Mouse (Mus musculus) heart, postnatal 4 days (tissue): ENCODE results near the gene Hs3st5. TPM values are rescaled to one million over a fixed set of nuclear protein-coding genes. Genes with fewer than 3 reads are reported as not detected.

Experiments used
- DNase-seq: peaks from one replicate; pipeline ENCODE4 v3.0.0; 2021
- total RNA-seq, 2 experiments: library from RNA; stranded (reverse); gene quantifications; 2 replicates each; pipeline ENCODE4 v1.2.3; 2021

The Hs3st5 gene
- total RNA-seq, 2 experiments from 2014 or later = 0.77 to 1.0 TPM

- DNase-seq = no peak
These were observed 298.7 kb downstream of the Hs3st5 start for GRCm38 (mm10) chr10:36805265-36805664.

GRCm38 (mm10) chr10:36805788-36806187 lies 299.2 kb downstream of the Hs3st5 start:
- DNase-seq = no peak

GRCm38 (mm10) chr10:36807007-36807406 lies 300.4 kb downstream of the Hs3st5 start:
- no peak for DNase-seq

- no peak for DNase-seq
These were observed 312.3 kb downstream of the Hs3st5 start for GRCm38 (mm10) chr10:36818867-36819266.

GRCm38 (mm10) chr10:36829079-36829478 lies 322.5 kb downstream of the Hs3st5 start:
- no peak for DNase-seq

GRCm38 (mm10) chr10:36832204-36832603 lies 325.6 kb downstream of the Hs3st5 start:
- no peak for DNase-seq

GRCm38 (mm10) chr10:36834224-36834623 lies 327.6 kb downstream of the Hs3st5 start:
- DNase-seq = peak; percentile 26

- no peak for DNase-seq
These were observed 329.4 kb downstream of the Hs3st5 start for GRCm38 (mm10) chr10:36835836-36836516.

- no peak for DNase-seq
These were observed 343.6 kb downstream of the Hs3st5 start for GRCm38 (mm10) chr10:36850231-36850630.

- DNase-seq = no peak
These were observed 355.7 kb downstream of the Hs3st5 start for GRCm38 (mm10) chr10:36862127-36862895.
